Mouse (Mus musculus): Measurements from ENCODE around the gene Snx32. TPM values are rescaled to one million over a fixed set of nuclear protein-coding genes. Genes with fewer than 3 reads are reported as not detected.

The Snx32 gene
- total RNA-seq, 2 experiments from 2014 or later: 8.0 to 12.3 TPM

- no peak for DNase-seq
Observed at GRCm38 (mm10) chr19:5483386-5484359, 26.7 kb downstream of the Snx32 start.

- no peak for DNase-seq
Observed at GRCm38 (mm10) chr19:5481398-5481797, 28.9 kb downstream of the Snx32 start.

- no peak for DNase-seq
Observed at GRCm38 (mm10) chr19:5480016-5480415, 30.3 kb downstream of the Snx32 start.

- DNase-seq: peak; percentile 54
Observed at GRCm38 (mm10) chr19:5477668-5478300, 32.6 kb downstream of the Snx32 start.

- peak; percentile 41 for DNase-seq
Observed at GRCm38 (mm10) chr19:5477004-5477667, 33.2 kb downstream of the Snx32 start.

GRCm38 (mm10) chr19:5475069-5475714, 35.1 kb downstream of the Snx32 start:
- DNase-seq: no peak

- DNase-seq: peak; percentile 76
Observed at GRCm38 (mm10) chr19:5474281-5475068, 35.9 kb downstream of the Snx32 start.

GRCm38 (mm10) chr19:5473720-5474119, 36.6 kb downstream of the Snx32 start, which contains the start of gene Efemp2:
TSS of gene Efemp2 (plus strand) at chr19:5473954.
- peak; percentile 90 for DNase-seq

GRCm38 (mm10) chr19:5472857-5473256, 37.5 kb downstream of the Snx32 start:
- no peak for DNase-seq

GRCm38 (mm10) chr19:5471846-5472245, 38.5 kb downstream of the Snx32 start:
- no peak for DNase-seq

- DNase-seq: no peak
Observed at GRCm38 (mm10) chr19:5468374-5468773, 42.0 kb downstream of the Snx32 start, which contains the start of gene Ctsw. TSS of gene Ctsw (minus strand) at chr19:5468507.

GRCm38 (mm10) chr19:5466916-5467500, 43.3 kb downstream of the Snx32 start:
- DNase-seq: no peak

- no peak for DNase-seq
Observed at GRCm38 (mm10) chr19:5465037-5465436, 45.3 kb downstream of the Snx32 start.

- DNase-seq: peak; percentile 66
Observed at GRCm38 (mm10) chr19:5463791-5464562, 46.4 kb downstream of the Snx32 start.

- no peak for DNase-seq
Observed at GRCm38 (mm10) chr19:5463212-5463611, 47.1 kb downstream of the Snx32 start.

- no peak for DNase-seq
Observed at GRCm38 (mm10) chr19:5461411-5461810, 48.9 kb downstream of the Snx32 start.

GRCm38 (mm10) chr19:5460465-5460911, 49.9 kb downstream of the Snx32 start, which contains the start of gene Fibp:
TSS of gene Fibp (plus strand) at chr19:5460615.
- peak; percentile 94 for DNase-seq

GRCm38 (mm10) chr19:5459896-5460295, 50.4 kb downstream of the Snx32 start:
- no peak for DNase-seq

- no peak for DNase-seq
Observed at GRCm38 (mm10) chr19:5459019-5459418, 51.3 kb downstream of the Snx32 start.
